Mouse (Mus musculus) kidney, embryonic 15.5 days (tissue): ENCODE results near the gene Ina. TPM values are rescaled to one million over a fixed set of nuclear protein-coding genes. Genes with fewer than 3 reads are reported as not detected.
"Not testable (repeated sequence)": the region's sequence is repeated elsewhere in the genome, so short reads cannot be mapped to it uniquely, and the experiment has no call there.

Experiments used
- ATAC-seq: fragments of 200-750 bp; cut with Nextera tagmentation; replicated peaks from 2 replicates; pipeline ENCODE4 v1.8.0; 2017; ENCODE audit warnings: moderate TSS enrichment; ENCODE audit not compliant: low FRiP score
- H3K27ac ChIP-seq: fragments of 300-500 bp; sonication (generic); 2 replicates; pipeline ENCODE4 v1.5.1; 2015; ENCODE audit warnings: mild to moderate bottlenecking, inconsistent platforms
- H3K27me3 ChIP-seq: fragments of 300-500 bp; sonication (generic); 2 replicates; pipeline ENCODE4 v1.6.1; 2015; ENCODE audit warnings: inconsistent platforms
- H3K36me3 ChIP-seq: fragments of 300-500 bp; sonication (generic); 2 replicates; pipeline ENCODE4 v1.6.1; 2015; ENCODE audit warnings: inconsistent platforms
- H3K4me1 ChIP-seq: fragments of 300-500 bp; sonication (generic); 2 replicates; pipeline ENCODE4 v1.6.1; 2015; ENCODE audit warnings: inconsistent platforms
- H3K4me2 ChIP-seq: fragments of 300-500 bp; sonication (generic); 2 replicates; pipeline ENCODE4 v1.6.1; 2015; ENCODE audit warnings: moderate library complexity, mild to moderate bottlenecking, inconsistent platforms
- H3K4me3 ChIP-seq: fragments of 300-500 bp; sonication (generic); replicated peaks from 2 replicates; pipeline ENCODE4 v1.5.1; 2015; ENCODE audit warnings: mild to moderate bottlenecking, inconsistent platforms
- H3K9ac ChIP-seq: fragments of 300-500 bp; sonication (generic); 2 replicates; pipeline ENCODE4 v1.6.1; 2015; ENCODE audit warnings: mild to moderate bottlenecking, inconsistent platforms
- H3K9me3 ChIP-seq: fragments of 300-500 bp; sonication (generic); replicated peaks from 2 replicates; pipeline ENCODE4 v1.6.1; 2016; ENCODE audit warnings: inconsistent platforms
- WGBS: fragments of 180-500 bp; shearing (Covaris S2); methylation state at CpG from one replicate; pipeline ENCODE4 v1.1.7; 2015; ENCODE audit warnings: mixed read lengths; 5-methylcytosine and 5-hydroxymethylcytosine counted together
- polyA plus RNA-seq: library from polyadenylated mRNA; unstranded; fragments of >200 nt; fragmentation: Nextera tagmentation; extraction: Ambion mirVana; gene quantifications from 2 replicates; pipeline ENCODE4 v1.2.1, GENCODE M21; 2015

Gene Ina
- polyA plus RNA-seq, 1 experiment from 2014 or later = 4.4 TPM

GRCm38 (mm10) chr19:46988231-46989087 lies 26.0 kb upstream of the Ina start:
- peak overlapping the region; percentile 26 for H3K4me2 ChIP-seq
- 29% methylated on average over 16 of the region's 16 CpGs for WGBS
- no peak overlapping the region for H3K9ac ChIP-seq

GRCm38 (mm10) chr19:46989479-46990152 lies 24.9 kb upstream of the Ina start:
- H3K36me3 ChIP-seq = no peaks in the 10 kb centered on the region
- 67% methylated on average over 20 of the region's 20 CpGs for WGBS
- peaks cover 42% of the 10 kb centered on the region for H3K4me1 ChIP-seq
- H3K4me2 ChIP-seq = 0 out of 2 replicates have a peak overlapping the region, but pooled peaks have one; percentile 14
- no peak overlapping the region for H3K9ac ChIP-seq
- no peaks in the 10 kb centered on the region for H3K9me3 ChIP-seq
- no peak overlapping the region for H3K4me3 ChIP-seq
- H3K27ac ChIP-seq = peak overlapping the region; percentile 93
- ATAC-seq = no peak
- H3K27me3 ChIP-seq = no peaks in the 10 kb centered on the region

More at GRCm38 (mm10) chr19:46988231-46989087, 26.0 kb upstream of the Ina start:
- peak overlapping the region; percentile 93 for H3K27ac ChIP-seq
- ATAC-seq = peak; percentile 93
- no peaks in the 10 kb centered on the region for H3K27me3 ChIP-seq
- H3K36me3 ChIP-seq = no peaks in the 10 kb centered on the region
- peaks cover 51% of the 10 kb centered on the region for H3K4me1 ChIP-seq
- H3K4me3 ChIP-seq = no peak overlapping the region
- H3K9me3 ChIP-seq = no peaks in the 10 kb centered on the region

- Histone ChIP-seq H3K36me3 (no peaks in the 10 kb centered on the region), H3K4me2 (no peak overlapping the region), H3K9ac (no peak overlapping the region), H3K9me3 (no peaks in the 10 kb centered on the region), H3K4me1 (peaks cover 36% of the 10 kb centered on the region), H3K27me3 (no peaks in the 10 kb centered on the region), H3K4me3 (no peak overlapping the region), H3K27ac (peak overlapping the region; percentile 93)
- 81% methylated on average over 3 of the region's 3 CpGs for WGBS
- no peak for ATAC-seq
Measured at GRCm38 (mm10) chr19:46990153-46990518, 24.4 kb upstream of the Ina start.

GRCm38 (mm10) chr19:46990625-46991024 lies 23.9 kb upstream of the Ina start:
- H3K9ac ChIP-seq, H3K27ac ChIP-seq: not testable (repeated sequence)

GRCm38 (mm10) chr19:46991145-46991544 lies 23.4 kb upstream of the Ina start:
- ATAC-seq = no peak
- H3K9ac ChIP-seq = no peak overlapping the region
- 14% methylated on average over 5 of the region's 5 CpGs for whole genome bisulfite sequencing
- H3K9me3 ChIP-seq = no peaks in the 10 kb centered on the region
- no peak overlapping the region for H3K4me3 ChIP-seq
- no peaks in the 10 kb centered on the region for H3K27me3 ChIP-seq
- H3K4me1 ChIP-seq = peaks cover 35% of the 10 kb centered on the region
- no peak overlapping the region for H3K4me2 ChIP-seq
- H3K27ac ChIP-seq = no peak overlapping the region
- H3K36me3 ChIP-seq = no peaks in the 10 kb centered on the region

More at GRCm38 (mm10) chr19:46990625-46991024, 23.9 kb upstream of the Ina start:
- not testable (repeated sequence) for H3K27me3 ChIP-seq, H3K36me3 ChIP-seq, H3K4me2 ChIP-seq, H3K4me3 ChIP-seq, H3K9me3 ChIP-seq, ATAC-seq
- 80% methylated on average over 8 of the region's 8 CpGs for WGBS
- peaks cover 35% of the 10 kb centered on the region for H3K4me1 ChIP-seq

- H3K4me3 ChIP-seq, H3K9ac ChIP-seq, H3K27ac ChIP-seq, H3K36me3 ChIP-seq, H3K4me2 ChIP-seq, H3K9me3 ChIP-seq, H3K27me3 ChIP-seq, ATAC-seq: not testable (repeated sequence)
- peaks cover 30% of the 10 kb centered on the region for H3K4me1 ChIP-seq
- WGBS = 67% methylated on average over 4 of the region's 4 CpGs
Measured at GRCm38 (mm10) chr19:46992329-46992728, 22.2 kb upstream of the Ina start.

GRCm38 (mm10) chr19:46996095-46996494 lies 18.4 kb upstream of the Ina start:
- 78% methylated on average over 9 of the region's 9 CpGs for WGBS
- no peak overlapping the region for H3K9ac ChIP-seq

GRCm38 (mm10) chr19:46998168-46998870 lies 16.2 kb upstream of the Ina start:
- no peak overlapping the region for H3K4me2 ChIP-seq
- H3K9me3 ChIP-seq = no peaks in the 10 kb centered on the region
- no peaks in the 10 kb centered on the region for H3K4me1 ChIP-seq
- no peak for ATAC-seq
- WGBS = 79% methylated on average over 8 of the region's 8 CpGs
- H3K27ac ChIP-seq = no peak overlapping the region
- H3K9ac ChIP-seq = no peak overlapping the region
- H3K27me3 ChIP-seq = no peaks in the 10 kb centered on the region
- H3K36me3 ChIP-seq = no peaks in the 10 kb centered on the region
- no peak overlapping the region for H3K4me3 ChIP-seq

More at GRCm38 (mm10) chr19:46996095-46996494, 18.4 kb upstream of the Ina start:
- no peaks in the 10 kb centered on the region for H3K9me3 ChIP-seq
- no peaks in the 10 kb centered on the region for H3K27me3 ChIP-seq
- no peaks in the 10 kb centered on the region for H3K36me3 ChIP-seq
- no peaks in the 10 kb centered on the region for H3K4me1 ChIP-seq
- no peak overlapping the region for H3K4me2 ChIP-seq
- no peak for ATAC-seq
- H3K4me3 ChIP-seq = no peak overlapping the region
- no peak overlapping the region for H3K27ac ChIP-seq

- no peak overlapping the region for H3K4me3 ChIP-seq
- no peaks in the 10 kb centered on the region for H3K9me3 ChIP-seq
- WGBS = 82% methylated on average over 4 of the region's 4 CpGs
- H3K4me2 ChIP-seq = no peak overlapping the region
- no peaks in the 10 kb centered on the region for H3K4me1 ChIP-seq
- no peak overlapping the region for H3K27ac ChIP-seq
- no peak for ATAC-seq
- H3K36me3 ChIP-seq = no peaks in the 10 kb centered on the region
- no peak overlapping the region for H3K9ac ChIP-seq
- H3K27me3 ChIP-seq = no peaks in the 10 kb centered on the region
Measured at GRCm38 (mm10) chr19:46998953-46999352, 15.5 kb upstream of the Ina start.

GRCm38 (mm10) chr19:46999753-47000152 lies 14.7 kb upstream of the Ina start:
- H3K4me3 ChIP-seq = no peak overlapping the region
- no peaks in the 10 kb centered on the region for H3K4me1 ChIP-seq
- WGBS = 84% methylated on average over 6 of the region's 6 CpGs
- H3K27ac ChIP-seq = no peak overlapping the region
- H3K4me2 ChIP-seq = no peak overlapping the region
- ATAC-seq = no peak
- H3K27me3 ChIP-seq = no peaks in the 10 kb centered on the region
- no peaks in the 10 kb centered on the region for H3K9me3 ChIP-seq
- no peaks in the 10 kb centered on the region for H3K36me3 ChIP-seq
- no peak overlapping the region for H3K9ac ChIP-seq

- not testable (repeated sequence) for H3K4me1 ChIP-seq, H3K36me3 ChIP-seq, H3K9ac ChIP-seq, H3K4me2 ChIP-seq, H3K27me3 ChIP-seq, ATAC-seq, H3K4me3 ChIP-seq, H3K9me3 ChIP-seq, H3K27ac ChIP-seq
- 67% methylated on average over 2 of the region's 3 CpGs for WGBS
Measured at GRCm38 (mm10) chr19:47000357-47000756, 14.1 kb upstream of the Ina start.
